Mouse (Mus musculus): ENCODE data around the gene Fpr-rs6.

The Fpr-rs6 gene

GRCm38 (mm10) chr17:20182997-20183396, at the start of gene Fpr-rs6:
Fpr-rs6 (minus strand) TSS chr17:20183097.
- DNase-seq: no peak

Data from cerebellum, adult 11-12 months (tissue).